Mouse (Mus musculus) megakaryocyte, embryonic 14.5 days (primary cell): ENCODE results near the gene Dpy19l3.

ENCODE experiments used
- FLI1 ChIP-seq: IDR thresholded peaks from 2 replicates; pipeline ENCODE4 v1.6.1; 2012; ENCODE audit warnings: low read length, inconsistent platforms, mixed read lengths
- GATA1 ChIP-seq: IDR thresholded peaks from 3 replicates; pipeline ENCODE4 v1.6.1; 2012; ENCODE audit warnings: mixed read lengths, low read length, inconsistent platforms, borderline replicate concordance

DNA sequence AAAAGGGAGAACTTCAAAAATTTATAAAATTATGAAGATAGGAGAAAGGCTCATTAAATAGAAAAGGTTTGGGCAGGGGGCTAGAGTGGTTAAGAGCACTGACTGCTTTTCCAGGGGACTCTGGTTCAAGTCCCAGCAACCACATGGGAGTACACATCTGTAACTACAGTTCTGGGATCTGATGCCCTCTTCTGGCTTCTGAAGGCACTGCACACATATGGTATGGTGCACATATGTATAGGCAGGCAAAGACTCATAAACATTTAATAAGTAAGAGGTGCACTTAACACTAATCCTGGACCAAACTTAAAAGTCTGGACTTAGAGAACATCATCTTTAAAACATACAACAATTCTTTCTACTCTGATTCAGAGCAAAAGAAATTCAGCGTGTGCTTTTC lies 56.2 kb downstream of the Dpy19l3 start:
- no peak for TF ChIP-seq GATA1
- no peak for TF ChIP-seq FLI1
